Mouse (Mus musculus): ENCODE results near the gene Gxylt2.

The Gxylt2 gene

DNA sequence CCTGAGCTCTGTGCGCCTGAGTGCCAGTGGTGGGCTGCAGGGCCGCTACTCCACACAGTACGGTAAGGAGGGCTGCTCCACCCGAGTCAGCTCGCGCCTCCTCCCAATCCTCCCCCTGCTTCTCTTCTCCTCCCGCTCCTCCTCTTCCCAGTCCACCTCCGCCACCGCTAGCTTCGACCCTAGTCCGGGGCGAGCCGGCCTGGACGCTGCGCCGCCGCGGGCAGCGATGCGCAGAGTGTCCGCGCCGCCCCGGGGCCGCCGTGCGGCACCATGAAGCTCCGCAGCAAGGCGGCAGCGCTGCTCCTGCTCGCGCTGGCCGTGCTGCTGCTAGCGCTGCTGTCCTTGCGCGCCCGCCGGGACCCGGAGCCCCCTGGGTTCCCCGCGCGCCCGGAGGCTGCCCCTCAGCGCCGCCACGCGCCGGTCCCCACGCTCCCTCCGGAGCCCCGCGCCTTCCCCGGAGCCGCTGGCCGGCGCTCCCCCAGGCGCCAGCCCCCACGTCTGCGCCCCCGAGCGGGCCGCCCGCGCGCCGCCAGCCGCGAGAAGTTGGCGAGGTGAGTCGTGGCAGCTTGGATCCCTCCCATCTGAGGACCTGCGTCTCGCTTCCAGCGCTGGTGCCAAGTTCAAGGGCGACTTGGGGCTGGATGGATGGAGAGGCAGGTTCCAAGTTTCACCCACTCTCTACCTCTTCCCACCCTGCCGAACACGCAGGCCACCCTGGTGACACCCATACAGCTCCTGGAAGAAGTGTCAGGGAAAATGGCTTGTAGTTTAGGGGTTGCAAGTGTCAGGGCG, at the start of gene Gxylt2:
Gene Gxylt2 (plus strand): TSS at position 161 of the 792 bp plus-strand sequence.
- DNase-seq: peak; percentile 30

DNA sequence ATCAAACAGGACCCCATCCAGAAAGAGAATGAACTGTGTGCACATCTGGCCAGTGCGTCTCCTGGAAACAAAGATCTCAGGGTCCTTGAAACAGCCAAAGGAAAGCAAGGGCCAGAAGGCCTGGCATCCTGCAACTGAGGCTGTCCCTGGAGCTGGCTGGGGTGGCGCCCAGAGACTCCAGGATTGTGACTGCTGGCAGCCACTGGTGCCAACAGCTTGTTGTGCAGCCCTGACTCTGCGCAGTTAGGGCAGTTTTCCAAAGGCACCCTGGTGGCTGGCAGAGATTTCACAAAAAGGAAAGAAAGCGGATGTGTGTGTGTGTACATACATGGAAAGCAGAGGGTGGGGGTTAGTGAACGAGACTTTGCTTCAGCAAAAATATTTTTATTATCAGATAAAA, 44.1 kb upstream of the Gxylt2 start:
- DNase-seq: peak; percentile 45

GRCm38 (mm10) chr6:100662224-100662623, 42.3 kb upstream of the Gxylt2 start:
- DNase-seq: no peak

GRCm38 (mm10) chr6:100667644-100668043, 36.9 kb upstream of the Gxylt2 start:
- DNase-seq: no peak

- DNase-seq: no peak
Observed at GRCm38 (mm10) chr6:100668858-100669257, 35.7 kb upstream of the Gxylt2 start.

DNA sequence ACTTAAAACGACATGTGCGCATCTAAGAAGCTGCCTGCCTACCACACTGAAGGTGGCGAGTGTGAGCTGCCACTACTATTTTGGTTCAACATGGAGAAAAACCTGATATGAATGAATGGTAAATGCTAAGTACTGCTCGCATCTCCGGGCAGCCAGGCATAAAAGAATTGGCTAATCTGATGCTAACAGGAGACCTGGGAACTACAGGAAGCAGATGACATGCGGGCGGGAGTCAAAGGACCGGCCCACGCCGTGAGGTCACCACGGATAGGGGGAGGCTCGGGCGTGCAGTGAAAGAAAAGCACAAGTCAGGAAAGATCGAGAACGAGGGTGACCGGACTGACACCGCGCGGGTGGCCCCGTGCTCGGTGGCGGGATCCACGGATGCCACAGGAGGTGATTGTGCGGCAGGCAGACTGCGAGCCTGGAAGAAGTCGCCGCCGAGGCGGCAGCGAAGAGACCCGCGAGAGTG, 34.1 kb upstream of the Gxylt2 start:
- DNase-seq: peak; percentile 41

DNA sequence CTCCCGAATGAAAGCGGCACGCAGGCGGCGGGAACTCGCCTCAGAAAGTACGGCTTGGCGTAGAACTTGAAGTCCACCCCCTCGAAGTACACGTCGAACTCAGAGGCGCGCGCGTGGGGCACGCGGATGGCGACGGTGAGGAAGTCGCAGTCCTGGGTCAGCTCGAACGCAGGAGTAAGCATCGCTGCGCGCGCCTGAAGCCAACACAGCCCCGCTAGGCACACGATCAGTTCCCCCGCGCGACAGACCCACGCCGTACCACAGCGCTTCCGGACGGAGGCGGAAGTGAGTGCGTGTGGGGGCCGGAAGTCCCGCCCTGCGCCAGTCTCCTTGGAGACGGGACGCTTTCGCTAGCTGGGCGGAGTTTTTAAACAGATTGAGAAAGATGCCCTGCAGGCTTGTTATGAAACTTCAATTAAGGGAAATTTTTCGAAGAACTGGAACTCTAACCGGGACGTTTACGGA, 33.6 kb upstream of the Gxylt2 start, which contains the start of gene Shq1:
Gene Shq1 (minus strand): TSS at position 278 of the 465 bp plus-strand sequence.
- peak; percentile 91 for DNase-seq

- DNase-seq: no peak
Observed at GRCm38 (mm10) chr6:100671401-100671800, 33.1 kb upstream of the Gxylt2 start.

GRCm38 (mm10) chr6:100674974-100675373, 29.6 kb upstream of the Gxylt2 start:
- DNase-seq: peak; percentile 3

- DNase-seq: no peak
Observed at GRCm38 (mm10) chr6:100676461-100676860, 28.1 kb upstream of the Gxylt2 start.

DNA sequence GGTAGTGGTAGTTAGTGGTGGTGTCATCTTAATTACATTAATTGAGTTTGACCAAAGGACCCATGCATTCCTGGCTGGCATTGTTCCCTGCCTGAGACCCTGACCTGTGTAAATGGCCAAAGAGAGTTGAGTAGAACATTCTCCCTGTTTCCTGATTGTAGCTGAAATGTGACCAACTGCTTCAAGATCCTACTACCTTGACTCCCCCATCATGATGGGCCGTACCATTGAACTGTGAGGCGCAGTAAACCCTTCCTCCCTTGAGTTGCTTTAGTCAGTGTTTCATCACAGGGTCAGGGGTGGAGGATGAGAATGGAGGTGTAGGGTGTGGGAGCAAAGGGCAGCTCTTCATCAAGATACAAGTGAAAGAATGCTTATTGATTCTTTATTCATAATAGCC, 25.9 kb upstream of the Gxylt2 start:
- DNase-seq: no peak

DNA sequence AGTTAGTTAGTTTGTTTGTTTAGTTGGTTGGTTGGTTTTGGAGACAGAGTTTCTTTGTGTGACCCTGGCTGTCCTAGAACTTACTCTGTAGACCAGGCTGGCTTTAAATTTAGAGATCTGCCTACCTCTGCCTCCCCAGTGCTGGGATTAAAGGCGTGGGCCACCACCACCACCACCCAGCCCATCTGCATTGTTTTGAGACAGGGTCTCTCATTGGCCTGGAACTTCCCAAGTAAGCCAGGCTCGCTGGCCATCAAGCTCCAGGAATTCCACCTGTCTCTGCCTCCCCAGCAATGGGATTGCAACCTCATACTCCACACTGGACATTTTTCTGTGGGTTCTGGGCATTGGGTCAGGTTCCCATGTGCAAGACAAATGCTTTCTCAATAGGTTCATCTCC, 18.2 kb upstream of the Gxylt2 start:
- no peak for DNase-seq

GRCm38 (mm10) chr6:100699986-100700385, 4.5 kb upstream of the Gxylt2 start:
- no peak for DNase-seq

DNA sequence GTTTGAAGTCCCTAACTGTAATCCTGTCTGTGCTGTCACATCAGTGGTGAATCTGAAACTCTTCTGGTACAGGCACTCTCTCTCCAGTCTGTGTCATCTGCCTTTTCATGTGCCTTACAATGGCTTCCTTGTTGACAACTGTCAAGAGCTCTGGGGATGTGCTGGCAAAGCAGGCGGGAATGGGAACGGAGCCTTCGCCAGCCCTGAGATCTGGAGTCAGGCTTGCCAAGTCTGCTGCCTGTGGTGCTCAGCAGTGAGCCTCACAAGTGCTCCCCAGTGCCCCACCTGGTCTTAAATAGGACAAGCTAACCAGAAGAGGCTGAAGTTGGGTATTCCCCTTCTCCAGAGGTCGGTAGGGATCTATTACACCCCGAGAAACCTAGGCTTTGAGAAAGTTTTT, 3.8 kb upstream of the Gxylt2 start:
- no peak for DNase-seq

GRCm38 (mm10) chr6:100704197-100704573, 349 bp upstream of the Gxylt2 start:
- no peak for DNase-seq

DNA sequence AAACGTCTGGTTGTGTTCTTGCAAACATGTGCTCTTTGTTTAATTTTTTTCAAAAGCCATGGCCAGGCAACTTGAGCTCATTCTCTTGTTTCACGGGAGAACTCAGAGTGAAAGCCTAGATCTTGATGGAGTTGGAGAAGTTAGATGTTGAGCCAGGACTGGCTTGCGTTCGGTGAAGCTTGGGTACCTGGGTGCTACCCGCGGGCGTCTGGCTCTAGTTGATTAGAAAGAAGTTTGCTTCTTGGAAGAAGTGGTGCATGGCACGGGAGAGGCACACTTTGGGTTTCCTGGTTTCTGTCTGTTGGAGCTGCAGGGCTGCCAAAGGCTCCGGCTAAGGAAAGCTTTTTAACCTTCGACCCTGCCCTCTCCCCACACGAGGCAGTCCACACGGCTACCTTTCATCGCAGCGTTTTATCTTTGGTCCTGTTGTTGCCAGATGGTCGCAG, 855 bp downstream of the Gxylt2 start:
- DNase-seq: no peak

- no peak for DNase-seq
Observed at GRCm38 (mm10) chr6:100706861-100707260, 2.3 kb downstream of the Gxylt2 start.

- no peak for DNase-seq
Observed at GRCm38 (mm10) chr6:100707557-100707956, 3.0 kb downstream of the Gxylt2 start.

- no peak for DNase-seq
Observed at GRCm38 (mm10) chr6:100708248-100708647, 3.7 kb downstream of the Gxylt2 start.

DNA sequence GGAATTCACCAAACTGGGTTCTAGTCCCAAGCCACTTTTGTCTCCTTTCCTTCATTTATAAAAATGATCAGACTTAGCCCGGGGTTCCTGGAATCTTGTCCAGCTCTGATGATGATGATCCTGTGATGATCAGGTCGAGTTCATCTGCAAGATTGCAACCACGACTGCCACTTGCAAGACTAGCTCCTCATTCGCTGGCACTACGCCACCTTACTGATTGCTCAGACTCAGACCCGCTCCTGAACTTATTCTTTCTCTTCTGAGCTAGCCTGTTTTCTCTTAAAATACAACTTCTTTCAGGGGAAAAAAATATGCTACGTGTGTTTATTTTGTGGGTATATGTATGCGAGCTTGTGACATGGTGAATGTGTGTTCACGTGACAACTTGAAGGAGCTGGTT, 4.5 kb downstream of the Gxylt2 start:
- DNase-seq: peak; percentile 21

GRCm38 (mm10) chr6:100709483-100709882, 4.9 kb downstream of the Gxylt2 start:
- peak; percentile 68 for DNase-seq

GRCm38 (mm10) chr6:100710170-100710569, 5.6 kb downstream of the Gxylt2 start:
- no peak for DNase-seq

DNA sequence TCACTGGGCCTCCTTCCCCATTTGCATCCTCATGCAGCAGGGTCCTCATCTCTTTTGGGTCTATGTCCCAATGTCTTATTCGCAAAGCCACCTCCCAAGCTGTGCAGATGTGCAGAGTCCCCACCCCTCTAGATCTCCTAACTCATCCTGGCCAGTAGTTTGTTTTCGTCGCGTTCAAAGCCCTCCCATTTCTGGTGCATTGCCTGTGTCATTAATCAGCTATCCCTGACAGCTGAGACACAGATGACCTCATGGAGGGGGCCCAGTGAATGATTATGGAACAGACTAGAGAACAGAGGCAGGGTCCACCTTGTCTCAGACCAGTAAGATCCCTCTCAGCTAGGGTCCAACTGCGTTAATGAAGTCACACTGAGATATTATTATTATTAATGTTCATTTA, 6.3 kb downstream of the Gxylt2 start:
- DNase-seq: no peak

DNA sequence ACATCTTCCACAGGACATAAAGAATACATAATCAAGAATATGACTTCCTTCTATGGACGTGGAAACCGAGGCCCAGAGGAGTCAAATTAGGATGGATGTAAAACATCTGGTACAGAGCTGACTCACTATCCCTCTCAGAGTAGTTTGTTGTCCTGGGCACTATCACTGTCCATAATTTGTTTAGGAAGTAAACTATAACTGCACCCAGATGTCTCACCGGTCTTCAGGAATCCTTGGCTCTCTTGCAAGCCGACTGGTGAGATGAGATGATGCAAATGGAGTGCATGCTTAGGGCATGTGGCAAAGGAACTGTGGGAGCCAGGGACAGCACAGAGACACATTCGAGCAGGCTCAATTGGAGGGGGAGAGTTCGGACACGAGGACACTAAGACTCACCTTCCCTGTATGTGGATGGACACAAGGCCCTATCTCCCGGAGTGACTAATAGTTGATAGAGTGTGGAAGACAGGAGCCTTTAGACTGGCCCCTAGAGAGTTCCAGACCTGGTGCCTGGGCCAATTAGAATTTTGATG, 10.8 kb downstream of the Gxylt2 start:
- no peak for DNase-seq

All from lung, postnatal 14 days (tissue).